Mouse (Mus musculus) liver, adult 10 weeks (tissue): ENCODE data around the gene Adap1. TPM values are rescaled to one million over a fixed set of nuclear protein-coding genes. Genes with fewer than 3 reads are reported as not detected.

Experiments used
- polyA plus RNA-seq: library from polyadenylated mRNA; stranded (reverse); fragments of 350-450 nt; fragmentation: Illumina TruSeq; extraction: RNeasy Lipid Tissue Mini Kit (QIAGEN cat#74804); gene quantifications from one replicate; pipeline ENCODE4 v1.2.3, GENCODE M21; 2014; ENCODE audit warnings: low read depth, low replicate concordance

Adap1 gene
- not detected for polyA plus RNA-seq

DNA sequence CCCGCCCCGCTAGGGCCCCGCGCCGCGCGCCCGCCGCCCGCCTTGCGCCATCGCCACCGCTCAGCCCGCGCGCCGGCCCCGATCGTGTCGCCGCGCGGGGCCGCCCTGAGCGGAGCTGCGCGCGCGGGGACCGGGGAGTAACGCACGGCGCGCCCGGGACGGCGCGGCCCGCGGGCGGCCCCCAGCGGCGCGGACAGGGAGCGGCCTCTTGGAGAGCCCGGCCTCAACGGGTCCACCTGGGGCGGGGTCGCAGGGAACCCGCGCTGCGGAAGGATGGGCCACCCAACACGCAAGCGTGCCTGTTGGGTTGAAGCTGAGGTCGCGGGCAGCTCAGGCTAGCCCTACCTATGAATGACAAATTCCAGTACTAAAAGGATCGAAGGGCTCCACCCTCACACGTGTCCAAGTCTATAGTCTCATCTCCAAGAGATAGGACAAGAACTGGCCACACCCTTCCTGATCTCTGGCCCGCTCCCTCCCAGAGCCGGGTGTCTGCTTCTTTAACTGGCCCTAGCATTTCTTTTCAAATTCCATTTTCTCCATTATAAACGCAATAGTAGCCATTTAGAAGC is at the start of gene Adap1:
TSS of gene Adap1 (minus strand) at position 228 of the 572 bp plus-strand sequence.

DNA sequence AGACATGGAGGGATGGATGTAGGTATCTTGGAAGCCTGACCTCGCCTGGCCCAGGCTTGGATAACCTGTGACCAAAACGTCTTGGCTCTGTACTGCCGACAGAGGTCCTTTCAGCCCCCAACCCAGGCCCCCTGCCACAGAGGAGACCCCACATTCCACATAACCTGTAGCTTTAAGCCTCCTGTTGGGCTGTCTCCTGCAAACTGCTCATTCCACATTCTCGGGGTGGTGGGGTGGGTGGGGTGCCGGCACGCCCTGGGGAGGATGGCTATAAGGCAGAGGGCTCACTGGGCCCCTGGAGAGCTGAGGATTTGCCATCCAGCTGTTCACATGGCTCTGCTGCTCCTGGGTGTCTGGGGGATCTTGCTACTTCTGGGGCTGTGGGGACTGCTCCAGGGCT is 26.9 kb upstream of the Adap1 start, which contains the start of gene Cyp2w1:
TSS of gene Cyp2w1 (plus strand) at position 301 of the 400 bp plus-strand sequence.

GRCm38 (mm10) chr5:139351134-139351533 is 25.7 kb upstream of the Adap1 start, which contains the start of gene Cox19:
Gene Cox19 (minus strand): TSS chr5:139351418.

GRCm38 (mm10) chr5:139252081-139252909 is 73.1 kb downstream of the Adap1 start, which contains the start of gene Get4:
Gene Get4 (plus strand): TSS chr5:139252324.

Other genes starting within 250 kb of the Adap1 start
- not detected for gene Prkar1b, start 175.6 kb downstream of the Adap1 start, polyA plus RNA-seq
- 2.3 TPM for gene Dnaaf5, start 175.4 kb downstream of the Adap1 start, polyA plus RNA-seq
- 3.8 TPM for gene Sun1, start 125.0 kb downstream of the Adap1 start, polyA plus RNA-seq
- 4.2 TPM for gene Get4, start 73.3 kb downstream of the Adap1 start, polyA plus RNA-seq
- gene Cox19, start 25.8 kb upstream of the Adap1 start, polyA plus RNA-seq = 10.4 TPM
- gene Cyp2w1, start 27.0 kb upstream of the Adap1 start, polyA plus RNA-seq = not detected
- gene Gpr146, start 52.1 kb upstream of the Adap1 start, polyA plus RNA-seq = 10.5 TPM
- gene C130050O18Rik, start 79.7 kb upstream of the Adap1 start, polyA plus RNA-seq = not detected
- gene Gper1, start 97.5 kb upstream of the Adap1 start, polyA plus RNA-seq = not detected
- gene 3110082I17Rik, start 134.9 kb upstream of the Adap1 start, polyA plus RNA-seq = 0.26 TPM
- gene Zfand2a, start 158.9 kb upstream of the Adap1 start, polyA plus RNA-seq = 3.2 TPM
- gene Uncx, start 217.9 kb upstream of the Adap1 start, polyA plus RNA-seq = not detected